Mouse (Mus musculus): Measurements from ENCODE around the gene Tekt2.

Gene Tekt2

DNA sequence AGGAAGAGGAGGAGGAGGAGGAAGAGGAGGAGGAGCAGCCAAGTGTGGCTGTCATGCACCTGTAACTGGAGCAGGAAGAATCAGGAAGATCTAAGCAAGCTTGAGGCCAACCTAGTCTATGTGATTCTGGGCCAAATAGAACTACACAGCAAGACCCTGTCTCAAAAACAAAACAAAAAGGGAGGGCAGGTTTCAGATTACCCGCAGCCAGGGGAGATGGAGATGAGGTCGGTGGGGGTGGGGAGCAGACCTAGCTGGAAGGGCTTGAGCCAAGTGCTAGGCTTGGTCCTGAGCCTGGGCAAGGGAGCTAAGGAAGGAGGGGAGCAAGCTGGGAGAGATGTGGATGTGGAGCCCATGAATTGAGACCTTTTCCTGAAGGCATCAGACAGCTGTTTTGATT is 18.7 kb downstream of the Tekt2 start:
- DNase-seq (ENCODE audit: low spot score), result no peak

GRCm38 (mm10) chr4:126306058-126306457 is 19.4 kb downstream of the Tekt2 start:
- DNase-seq (ENCODE audit: low spot score), result no peak

DNA sequence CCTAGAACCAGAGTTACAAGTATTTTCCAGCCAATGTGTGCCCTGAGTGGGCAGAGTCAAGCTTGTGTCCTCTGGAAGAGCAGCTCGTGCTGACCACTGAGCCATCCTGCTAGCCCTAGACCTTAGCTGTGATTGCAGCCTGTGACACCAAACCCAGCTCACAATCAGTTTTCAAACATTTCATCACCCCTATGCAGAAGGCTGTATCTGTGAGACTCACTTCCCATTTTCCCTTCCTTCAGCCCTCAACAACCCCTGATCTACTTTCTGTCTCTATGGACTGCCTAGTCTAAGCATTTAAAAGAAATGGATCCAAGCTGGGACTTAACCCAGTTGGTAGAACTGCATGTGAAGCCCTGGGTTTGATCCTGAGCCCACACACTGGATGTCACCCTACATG is 20.1 kb downstream of the Tekt2 start:
- no peak for DNase-seq (ENCODE audit: low spot score)

GRCm38 (mm10) chr4:126303877-126304276 is 21.6 kb downstream of the Tekt2 start:
- no peak for DNase-seq (ENCODE audit: low spot score)

GRCm38 (mm10) chr4:126301584-126302309 is 23.7 kb downstream of the Tekt2 start:
- DNase-seq (ENCODE audit: low spot score), result peak; percentile 76

GRCm38 (mm10) chr4:126300916-126301583 is 24.4 kb downstream of the Tekt2 start:
- no peak for DNase-seq (ENCODE audit: low spot score)

DNA sequence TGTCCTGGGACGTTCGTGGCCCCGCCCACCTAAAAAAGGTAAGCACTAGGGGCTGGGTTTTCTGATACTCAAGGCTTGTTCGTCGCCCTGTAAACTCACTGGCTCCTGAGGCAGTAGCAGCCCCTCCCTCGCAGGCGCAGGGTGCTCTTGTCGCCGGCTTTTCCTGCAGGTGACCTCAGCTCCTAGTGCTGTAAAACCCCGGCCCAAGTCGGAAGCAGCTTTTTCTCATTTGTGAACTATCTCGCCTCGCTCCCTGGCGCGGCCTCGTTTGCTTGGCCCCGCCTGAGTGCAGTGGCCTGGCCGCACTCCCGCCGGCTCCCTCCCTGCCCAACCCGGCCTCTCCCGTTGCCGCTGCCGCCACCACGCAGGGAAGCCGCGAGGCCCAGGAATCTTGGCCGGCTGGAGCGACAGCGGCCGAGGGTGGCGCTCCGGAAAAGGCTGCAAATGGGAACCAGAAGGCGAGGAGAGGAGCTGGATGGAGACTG is 28.8 kb downstream of the Tekt2 start:
- DNase-seq (ENCODE audit: low spot score), result no peak

GRCm38 (mm10) chr4:126295937-126296336 is 29.6 kb downstream of the Tekt2 start:
- no peak for DNase-seq (ENCODE audit: low spot score)

- DNase-seq (ENCODE audit: low spot score), result no peak
Observed at GRCm38 (mm10) chr4:126295152-126295551, 30.3 kb downstream of the Tekt2 start.

DNA sequence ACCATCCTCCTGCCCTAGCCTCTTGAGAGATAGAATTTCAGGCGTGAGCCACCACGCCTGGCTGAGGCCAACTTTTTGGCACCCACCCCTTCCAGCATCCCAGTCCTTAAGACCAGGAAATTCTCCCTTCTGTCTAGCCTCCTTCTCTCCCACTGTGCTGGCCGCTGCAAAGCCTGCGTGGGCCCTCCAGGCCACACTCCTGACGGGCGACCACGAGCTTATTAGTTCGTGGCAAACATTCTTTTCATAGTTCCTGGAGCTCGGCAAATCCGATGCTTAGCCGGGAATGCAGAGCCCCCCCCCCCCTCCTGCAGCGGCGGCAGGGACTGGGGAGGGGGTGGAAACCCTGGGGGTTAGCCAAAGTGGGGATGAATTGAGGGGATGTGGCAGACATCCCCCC is 34.3 kb downstream of the Tekt2 start:
- no peak for DNase-seq (ENCODE audit: low spot score)

DNA sequence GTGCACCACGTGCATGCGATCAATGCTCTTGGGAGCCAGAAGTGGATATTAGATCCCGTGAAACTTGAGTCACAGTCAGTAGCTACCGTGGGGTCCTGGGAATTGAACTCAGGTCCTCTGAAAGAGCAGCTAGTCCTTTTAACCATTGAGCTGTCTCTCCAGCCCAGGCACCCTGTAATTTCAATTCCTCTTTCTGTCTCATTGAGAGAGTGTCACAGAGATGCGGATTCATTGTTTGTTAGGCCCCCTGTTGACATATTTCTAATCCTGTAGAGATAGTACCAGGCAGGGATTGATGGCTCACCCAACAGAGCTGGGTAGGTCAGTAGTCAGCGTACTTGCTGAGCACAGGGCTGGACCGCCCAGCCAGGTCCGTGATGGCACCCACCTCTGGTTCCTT is 35.2 kb downstream of the Tekt2 start:
- no peak for DNase-seq (ENCODE audit: low spot score)

- DNase-seq (ENCODE audit: low spot score), result no peak
Observed at GRCm38 (mm10) chr4:126288085-126288666, 37.3 kb downstream of the Tekt2 start.

DNA sequence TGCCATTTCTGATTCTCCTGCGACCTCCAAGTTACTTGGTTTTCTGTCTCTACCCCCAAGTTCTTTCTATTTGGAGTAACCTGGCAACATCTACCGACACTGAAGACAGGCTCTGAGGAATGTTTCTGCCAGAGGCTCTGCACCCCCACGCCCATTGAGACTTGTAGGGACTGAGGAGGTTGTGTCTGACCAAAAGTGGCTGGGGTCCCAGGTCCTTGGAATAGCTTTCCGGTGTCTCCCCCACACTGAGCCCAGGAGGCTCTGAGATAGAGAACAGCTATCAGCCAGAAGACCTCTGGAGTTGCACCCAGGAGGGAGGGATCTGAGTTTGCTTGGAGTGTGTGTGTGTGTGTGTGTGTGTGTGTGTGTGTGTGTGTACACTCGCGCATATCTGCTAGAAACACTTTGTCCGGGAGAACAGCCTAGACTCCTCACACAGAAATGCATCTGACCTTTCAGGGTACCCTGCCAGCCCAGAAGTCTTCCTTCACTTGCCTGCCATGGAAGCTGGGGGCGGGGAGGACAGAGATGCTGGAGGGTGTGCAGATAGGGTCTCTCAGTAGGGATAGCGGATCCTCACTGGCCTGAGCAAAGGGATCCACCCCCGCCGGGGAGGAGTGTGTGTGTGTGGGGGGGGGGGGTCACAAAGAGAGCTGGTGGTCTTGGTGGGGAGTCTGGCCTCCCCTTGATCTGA is 38.0 kb downstream of the Tekt2 start:
- no peak for DNase-seq (ENCODE audit: low spot score)

GRCm38 (mm10) chr4:126286492-126286891 is 39.0 kb downstream of the Tekt2 start, which contains the start of gene Col8a2:
Col8a2 (plus strand) TSS chr4:126286793.
- no peak for DNase-seq (ENCODE audit: low spot score)

- DNase-seq (ENCODE audit: low spot score), result no peak
Observed at GRCm38 (mm10) chr4:126283582-126283981, 41.9 kb downstream of the Tekt2 start.

DNA sequence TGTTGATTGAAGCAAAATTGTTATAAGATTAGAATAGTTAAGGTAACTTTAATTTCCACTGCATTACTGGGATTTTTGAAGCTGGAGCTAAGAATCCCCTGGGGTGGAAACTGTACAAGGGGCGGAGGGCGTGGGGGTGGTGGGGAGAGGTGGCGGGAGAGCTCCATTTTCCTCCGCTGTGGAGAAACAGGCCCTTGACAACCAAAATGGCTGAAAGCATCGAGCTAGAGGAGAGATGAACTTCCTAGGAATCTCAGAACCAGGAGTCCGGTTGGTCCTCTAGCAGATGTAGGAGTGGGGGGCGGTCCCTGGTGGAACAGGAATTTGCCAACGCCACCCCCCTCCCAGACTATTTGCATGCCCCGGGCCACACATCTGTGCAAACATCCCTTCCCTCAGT is 43.8 kb downstream of the Tekt2 start:
- DNase-seq (ENCODE audit: low spot score), result no peak

DNA sequence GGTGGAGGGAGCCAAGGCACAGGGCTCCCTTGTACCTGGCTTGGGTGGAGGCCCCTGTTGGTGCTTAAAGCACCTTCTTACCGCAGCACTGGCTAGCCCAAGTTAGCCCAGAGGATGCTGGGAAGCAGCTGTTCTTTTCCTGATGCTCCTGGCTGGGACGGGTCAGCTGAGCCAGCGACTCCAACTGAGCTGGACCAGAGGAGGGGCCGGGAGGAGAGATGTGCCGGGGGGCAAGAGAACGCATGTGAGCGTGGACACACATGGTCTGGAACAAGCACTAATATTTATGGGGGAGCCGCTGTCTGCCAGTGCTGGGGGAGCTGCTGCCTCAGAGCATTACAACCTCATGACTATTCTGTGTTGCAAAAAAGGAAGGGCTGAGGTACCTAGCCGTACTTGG is 46.5 kb downstream of the Tekt2 start:
- DNase-seq (ENCODE audit: low spot score), result no peak

GRCm38 (mm10) chr4:126278565-126278915 is 46.9 kb downstream of the Tekt2 start:
- DNase-seq (ENCODE audit: low spot score), result no peak

- peak; percentile 74 for DNase-seq (ENCODE audit: low spot score)
Observed at GRCm38 (mm10) chr4:126277906-126278564, 47.5 kb downstream of the Tekt2 start.

GRCm38 (mm10) chr4:126275681-126276131 is 49.8 kb downstream of the Tekt2 start:
- no peak for DNase-seq (ENCODE audit: low spot score)

DNA sequence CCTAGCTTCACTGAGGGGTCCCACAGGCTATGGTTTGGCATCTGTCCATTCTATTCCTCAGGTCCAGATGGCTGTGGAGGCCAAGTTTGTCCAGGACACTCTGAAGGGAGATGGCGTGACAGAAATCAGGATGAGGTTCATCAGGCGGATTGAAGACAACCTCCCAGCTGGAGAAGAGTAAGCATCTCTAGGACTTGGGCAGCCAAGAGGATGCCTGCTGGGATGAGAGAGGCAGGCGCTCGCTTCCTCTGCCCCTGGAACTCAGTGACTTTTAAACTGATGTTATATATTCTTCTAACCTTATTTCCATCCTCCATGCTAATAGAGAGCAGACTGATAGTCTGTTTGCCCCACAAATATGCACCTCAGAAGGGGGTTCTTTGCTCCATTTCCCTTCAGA is 50.4 kb downstream of the Tekt2 start:
- no peak for DNase-seq (ENCODE audit: low spot score)

- DNase-seq (ENCODE audit: low spot score), result no peak
Observed at GRCm38 (mm10) chr4:126273753-126274152, 51.7 kb downstream of the Tekt2 start.
